Mouse (Mus musculus): ENCODE measurements at regions not wholly inside any gene's neighbourhood (a gene's known extent, or its start where the extent isn't known, plus 50 kb on each side); places are given as distances from the start of the nearest gene placed in this dataset.

DNA sequence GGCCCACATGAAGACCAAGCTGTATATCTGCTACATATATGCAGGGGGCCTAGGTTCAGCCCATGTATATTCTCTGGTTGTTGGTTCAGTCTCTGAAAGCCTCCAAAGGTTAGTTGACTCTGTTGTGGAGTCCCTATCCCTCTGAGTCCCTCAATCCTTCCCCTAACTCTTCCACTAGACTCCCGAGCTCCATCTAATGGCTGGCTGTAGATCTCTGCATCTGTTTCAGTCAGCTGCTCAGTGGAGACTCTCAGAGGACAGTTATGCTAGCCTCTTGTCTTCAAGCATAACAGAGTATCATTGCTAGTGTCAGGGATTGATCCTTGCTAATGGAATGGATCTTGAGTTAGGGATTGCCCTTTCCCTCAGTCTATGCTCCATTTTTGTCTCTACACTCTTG, 275.0 kb upstream of the Pitrm1 start:
- Histone ChIP-seq H3K27ac (replicated peaks) (no peak overlapping the region), H3K36me3 (ENCODE audit: control insufficient read depth, insufficient read depth, low read length) (no peaks in the 10 kb centered on the region), H3K9ac (ENCODE audit: low read length) (no peak overlapping the region), H3K27me3 (ENCODE audit: control insufficient read depth, insufficient read depth, low read length) (no peaks in the 10 kb centered on the region), H3K9me3 (ENCODE audit: control insufficient read depth, low read length) (no peaks in the 10 kb centered on the region), H3K4me1 (replicated peaks; ENCODE audit: control insufficient read depth, insufficient read depth) (no peaks in the 10 kb centered on the region), H3K4me2 (replicated peaks; ENCODE audit: low read depth) (no peak overlapping the region), H3K4me3 (ENCODE audit: low read depth, low read length) (no peak overlapping the region)
- ATAC-seq (ENCODE audit: low FRiP score, low TSS enrichment) = no peak
- DNase-seq (ENCODE audit: low spot score) = no peak
- WGBS = 76% methylated on average over 1 of the region's 1 CpGs
- TF ChIP-seq EP300 (optimal IDR thresholded peaks at IDR 0.05) (no peak), CTCF (IDR thresholded peaks at IDR 0.05; ENCODE audit: low read depth) (peak; percentile 35; the same call in 1 of the 2 replicates)

DNA sequence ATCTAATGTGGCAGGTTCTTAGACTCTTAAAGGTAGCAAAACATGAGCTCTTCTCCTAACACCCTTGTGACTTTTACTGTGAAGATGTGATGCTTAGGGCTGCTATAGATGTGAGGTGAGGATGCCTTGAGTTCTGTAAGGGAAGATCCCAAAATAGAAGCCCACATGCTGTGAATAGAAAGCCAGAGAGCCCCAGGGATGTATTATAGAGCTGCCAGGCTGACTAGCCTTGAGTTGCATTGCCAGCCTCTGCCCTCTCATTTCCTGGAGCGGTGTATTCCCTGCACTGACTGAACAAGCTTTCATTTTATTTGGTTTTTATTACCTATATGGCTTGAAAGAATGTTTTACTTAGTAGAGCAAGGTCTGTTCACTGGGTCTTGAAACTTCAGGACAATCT, 267.9 kb upstream of the Pitrm1 start:
- TF ChIP-seq CTCF (IDR thresholded peaks at IDR 0.05; ENCODE audit: low read depth) = no peak
- no peak for TF ChIP-seq EP300 (optimal IDR thresholded peaks at IDR 0.05)
- ATAC-seq (ENCODE audit: low FRiP score, low TSS enrichment) = no peak
- Histone ChIP-seq H3K4me1 (replicated peaks; ENCODE audit: control insufficient read depth, insufficient read depth) (no peaks in the 10 kb centered on the region), H3K4me3 (ENCODE audit: low read depth, low read length) (no peak overlapping the region), H3K4me2 (replicated peaks; ENCODE audit: low read depth) (no peak overlapping the region), H3K27me3 (ENCODE audit: control insufficient read depth, insufficient read depth, low read length) (no peaks in the 10 kb centered on the region), H3K36me3 (ENCODE audit: control insufficient read depth, insufficient read depth, low read length) (no peaks in the 10 kb centered on the region), H3K9ac (ENCODE audit: low read length) (no peak overlapping the region), H3K9me3 (ENCODE audit: control insufficient read depth, low read length) (no peaks in the 10 kb centered on the region), H3K27ac (replicated peaks) (no peak overlapping the region)
- no peak for DNase-seq (ENCODE audit: low spot score)
- WGBS = 100% methylated on average over 1 of the region's 1 CpGs

DNA sequence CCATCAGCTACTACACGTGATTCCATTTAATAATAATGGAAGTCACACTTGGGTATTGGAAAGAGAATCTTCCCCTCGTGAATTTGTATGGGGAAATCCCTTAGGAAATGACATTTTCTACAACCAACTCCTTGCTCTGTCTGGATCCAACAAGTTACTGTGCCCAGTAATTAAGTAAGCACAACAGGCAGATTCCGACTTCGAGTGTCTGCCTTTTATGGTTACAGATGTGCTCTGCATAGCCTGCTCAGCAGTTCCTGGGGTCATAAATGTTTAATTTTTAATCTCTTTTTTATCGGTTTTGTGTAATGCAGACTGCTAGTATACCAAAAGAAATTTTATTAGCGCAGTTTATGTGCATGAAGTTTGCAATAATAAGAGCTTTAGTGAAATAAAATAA, 259.8 kb upstream of the Pitrm1 start:
- 69% methylated on average over 6 of the region's 6 CpGs for WGBS
- no peak for ATAC-seq (ENCODE audit: low FRiP score, low TSS enrichment)
- no peaks in the 10 kb centered on the region for H3K36me3 ChIP-seq (ENCODE audit: control insufficient read depth, insufficient read depth, low read length)
- no peaks in the 10 kb centered on the region for H3K4me1 ChIP-seq (replicated peaks; ENCODE audit: control insufficient read depth, insufficient read depth)
- no peaks in the 10 kb centered on the region for H3K27me3 ChIP-seq (ENCODE audit: control insufficient read depth, insufficient read depth, low read length)
- no peaks in the 10 kb centered on the region for H3K9me3 ChIP-seq (ENCODE audit: control insufficient read depth, low read length)
- no peak overlapping the region for H3K27ac ChIP-seq (replicated peaks)
- TF ChIP-seq EP300 (optimal IDR thresholded peaks at IDR 0.05) (no peak), CTCF (IDR thresholded peaks at IDR 0.05; ENCODE audit: low read depth) (no peak)
- no peak overlapping the region for H3K4me3 ChIP-seq (ENCODE audit: low read depth, low read length)
- H3K4me2 ChIP-seq (replicated peaks; ENCODE audit: low read depth) = no peak overlapping the region
- no peak overlapping the region for H3K9ac ChIP-seq (ENCODE audit: low read length)
- no peak for DNase-seq (ENCODE audit: low spot score)

- no peak for DNase-seq (ENCODE audit: low spot score)
Measured at GRCm38 (mm10) chr13:6292098-6292497, 255.9 kb upstream of the Pitrm1 start.

DNA sequence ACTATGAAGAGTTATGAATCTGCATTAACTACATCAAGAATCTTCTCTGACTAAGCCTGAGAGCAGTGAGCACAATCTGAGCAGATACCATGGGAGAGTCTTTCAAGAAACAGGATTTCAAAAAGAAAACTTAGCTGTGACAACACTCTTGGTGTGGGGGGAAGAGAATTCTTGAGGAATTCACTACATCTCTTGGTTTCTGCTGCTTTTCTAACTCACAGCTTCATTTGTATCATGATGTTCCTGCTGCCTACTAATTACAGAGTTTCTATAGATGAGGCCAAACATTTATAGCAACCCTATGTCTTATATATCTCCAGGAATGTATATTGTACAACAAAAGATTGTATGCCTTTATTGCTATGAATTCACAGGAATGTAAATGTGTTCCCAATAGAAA, 242.2 kb upstream of the Pitrm1 start:
- no peak overlapping the region for H3K4me2 ChIP-seq (replicated peaks; ENCODE audit: low read depth)
- H3K36me3 ChIP-seq (ENCODE audit: control insufficient read depth, insufficient read depth, low read length) = no peaks in the 10 kb centered on the region
- H3K9me3 ChIP-seq (ENCODE audit: control insufficient read depth, low read length) = no peaks in the 10 kb centered on the region
- no peak overlapping the region for H3K27ac ChIP-seq (replicated peaks)
- no peak for DNase-seq (ENCODE audit: low spot score)
- no peak for ATAC-seq (ENCODE audit: low FRiP score, low TSS enrichment)
- no peak overlapping the region for H3K9ac ChIP-seq (ENCODE audit: low read length)
- no peak overlapping the region for H3K4me3 ChIP-seq (ENCODE audit: low read depth, low read length)
- H3K4me1 ChIP-seq (replicated peaks; ENCODE audit: control insufficient read depth, insufficient read depth) = no peaks in the 10 kb centered on the region
- TF ChIP-seq EP300 (optimal IDR thresholded peaks at IDR 0.05) (no peak), CTCF (IDR thresholded peaks at IDR 0.05; ENCODE audit: low read depth) (no peak)
- H3K27me3 ChIP-seq (ENCODE audit: control insufficient read depth, insufficient read depth, low read length) = no peaks in the 10 kb centered on the region

More at GRCm38 (mm10) chr13:6292098-6292497, 255.9 kb upstream of the Pitrm1 start:
- no peak overlapping the region for H3K9ac ChIP-seq (ENCODE audit: low read length)
- no peak overlapping the region for H3K4me2 ChIP-seq (replicated peaks; ENCODE audit: low read depth)
- 43% methylated on average over 3 of the region's 3 CpGs for WGBS
- TF ChIP-seq EP300 (optimal IDR thresholded peaks at IDR 0.05) (no peak), CTCF (IDR thresholded peaks at IDR 0.05; ENCODE audit: low read depth) (peak; percentile 65)
- ATAC-seq (ENCODE audit: low FRiP score, low TSS enrichment) = no peak
- H3K27ac ChIP-seq (replicated peaks) = no peak overlapping the region
- no peak overlapping the region for H3K4me3 ChIP-seq (ENCODE audit: low read depth, low read length)
- no peaks in the 10 kb centered on the region for H3K36me3 ChIP-seq (ENCODE audit: control insufficient read depth, insufficient read depth, low read length)
- H3K4me1 ChIP-seq (replicated peaks; ENCODE audit: control insufficient read depth, insufficient read depth) = no peaks in the 10 kb centered on the region
- H3K27me3 ChIP-seq (ENCODE audit: control insufficient read depth, insufficient read depth, low read length) = no peaks in the 10 kb centered on the region
- no peaks in the 10 kb centered on the region for H3K9me3 ChIP-seq (ENCODE audit: control insufficient read depth, low read length)

DNA sequence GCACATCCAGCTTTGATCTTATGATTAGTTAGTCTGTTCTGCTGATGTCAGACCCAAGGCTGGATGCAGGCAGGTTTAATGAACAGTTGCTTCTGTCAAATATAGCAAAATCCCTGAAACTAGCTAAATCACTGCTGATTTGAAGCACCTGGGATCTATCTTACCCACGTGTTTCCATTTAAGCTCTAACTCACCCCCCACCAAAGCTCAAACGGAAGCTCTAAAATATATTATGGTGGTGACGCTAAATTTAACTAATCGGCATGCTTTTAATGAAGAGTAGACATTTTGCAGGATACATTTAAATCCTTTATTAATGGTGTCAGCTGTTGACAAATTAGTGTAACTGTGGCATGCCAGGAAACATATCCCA, 241.3 kb upstream of the Pitrm1 start:
- Histone ChIP-seq H3K4me1 (replicated peaks; ENCODE audit: control insufficient read depth, insufficient read depth) (no peaks in the 10 kb centered on the region), H3K4me3 (ENCODE audit: low read depth, low read length) (no peak overlapping the region), H3K27ac (replicated peaks) (no peak overlapping the region), H3K36me3 (ENCODE audit: control insufficient read depth, insufficient read depth, low read length) (no peaks in the 10 kb centered on the region), H3K27me3 (ENCODE audit: control insufficient read depth, insufficient read depth, low read length) (no peaks in the 10 kb centered on the region), H3K9me3 (ENCODE audit: control insufficient read depth, low read length) (no peaks in the 10 kb centered on the region), H3K4me2 (replicated peaks; ENCODE audit: low read depth) (no peak overlapping the region), H3K9ac (ENCODE audit: low read length) (no peak overlapping the region)
- DNase-seq (ENCODE audit: low spot score) (no peak), ATAC-seq (ENCODE audit: low FRiP score, low TSS enrichment) (no peak)
- 67% methylated on average over 4 of the region's 4 CpGs for WGBS
- TF ChIP-seq EP300 (optimal IDR thresholded peaks at IDR 0.05) = no peak
